Mouse (Mus musculus) yolk sac, embryonic 10.5 days (tissue): ENCODE data around the gene Rai1.
A peak's percentile ranks its signal among the peaks of the same experiment; 100 is the strongest.

ENCODE experiments used
- DNase-seq: peaks from one replicate; pipeline ENCODE4 v3.0.0-alpha.2; 2017; ENCODE audit warnings: low spot score

The Rai1 gene

GRCm38 (mm10) chr11:60094909-60095810 is 9.7 kb upstream of the Rai1 start:
- DNase-seq: no peak

DNA sequence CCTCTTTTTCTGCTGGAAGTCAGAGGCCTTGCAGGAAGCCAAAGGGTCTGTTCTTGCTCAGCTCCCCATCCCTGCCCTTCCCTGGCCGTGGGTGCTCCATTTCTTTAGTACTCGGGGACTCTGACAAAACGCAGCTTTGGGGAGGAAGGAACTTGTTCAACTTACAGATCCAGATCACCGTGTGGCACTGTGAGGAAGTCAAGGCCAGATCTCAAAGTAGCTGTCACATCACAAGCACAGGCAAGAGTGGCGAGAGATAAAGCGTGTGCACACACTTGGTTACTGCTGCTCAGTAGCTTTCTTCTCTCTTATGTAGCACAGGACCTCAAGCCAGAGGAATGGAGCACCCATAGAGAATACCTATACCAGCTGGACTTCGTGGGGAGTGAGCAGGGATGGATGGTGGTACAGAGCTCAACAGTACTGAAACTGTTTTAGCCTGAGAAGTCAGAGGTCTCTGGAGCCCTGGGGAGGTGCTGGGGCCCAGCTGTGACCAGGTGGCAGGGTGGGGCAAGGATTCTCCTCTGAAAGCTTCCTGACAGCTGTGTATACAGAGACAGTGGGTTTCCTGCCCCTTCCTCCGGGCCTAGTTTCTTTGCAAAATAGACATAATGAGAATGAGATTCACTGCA is 5.1 kb upstream of the Rai1 start:
- DNase-seq: no peak

DNA sequence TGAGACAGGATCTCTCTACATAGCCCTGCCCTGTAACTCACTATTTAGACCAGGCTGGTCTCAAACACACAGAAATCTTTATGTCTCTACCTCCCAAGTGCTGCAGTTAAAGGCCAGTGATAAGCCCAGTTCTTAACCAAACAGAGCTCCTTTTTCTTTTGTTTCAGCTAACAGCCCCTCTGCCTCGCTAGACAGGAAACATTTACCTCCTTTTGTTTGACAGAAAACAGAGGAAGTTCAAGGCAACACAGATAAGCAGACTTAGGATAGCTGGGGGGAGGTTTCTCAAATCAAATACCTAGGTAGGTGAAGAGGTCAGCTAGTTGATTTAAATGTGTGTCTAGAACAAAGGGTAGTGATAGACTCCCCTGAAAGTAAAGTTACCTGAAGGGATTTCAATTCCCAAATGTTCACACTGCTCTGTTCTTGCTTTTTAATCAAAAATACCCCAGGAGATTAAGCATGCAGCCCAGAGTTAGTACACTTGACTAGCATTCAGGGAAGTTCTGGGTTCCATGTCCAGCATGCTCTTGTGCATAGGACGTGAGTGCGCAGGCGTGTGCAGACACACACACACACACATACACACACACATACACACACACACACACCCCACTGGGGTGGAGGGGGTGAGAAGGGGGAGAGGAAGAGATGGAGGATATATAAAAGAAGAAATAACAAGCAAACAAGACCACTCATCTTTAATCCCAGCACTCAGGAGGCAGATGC is 3.8 kb upstream of the Rai1 start:
- DNase-seq: no peak

- DNase-seq: no peak
Observed at GRCm38 (mm10) chr11:60101986-60102385, 2.8 kb upstream of the Rai1 start.

DNA sequence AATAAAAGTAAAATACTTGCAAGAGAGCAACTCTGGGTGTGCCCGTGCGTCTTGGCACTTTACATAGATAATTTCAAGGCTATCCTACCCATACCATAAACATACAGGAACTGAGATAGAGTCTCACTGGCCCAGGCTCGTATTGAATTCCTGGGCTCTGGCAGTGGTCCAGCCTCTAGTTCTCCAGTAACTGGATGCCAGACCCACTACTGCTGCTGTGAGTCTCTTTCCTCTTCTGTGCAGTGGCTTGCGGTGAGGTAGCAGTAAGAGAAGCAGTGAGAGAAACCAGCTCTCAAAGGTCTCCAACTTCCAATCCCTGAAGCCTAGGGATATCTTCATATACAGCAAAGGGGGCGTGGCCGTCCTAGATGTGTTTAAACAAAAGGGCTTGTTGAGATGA is 2.1 kb upstream of the Rai1 start:
- DNase-seq: no peak

GRCm38 (mm10) chr11:60103567-60103966 is 1.2 kb upstream of the Rai1 start:
- no peak for DNase-seq

DNA sequence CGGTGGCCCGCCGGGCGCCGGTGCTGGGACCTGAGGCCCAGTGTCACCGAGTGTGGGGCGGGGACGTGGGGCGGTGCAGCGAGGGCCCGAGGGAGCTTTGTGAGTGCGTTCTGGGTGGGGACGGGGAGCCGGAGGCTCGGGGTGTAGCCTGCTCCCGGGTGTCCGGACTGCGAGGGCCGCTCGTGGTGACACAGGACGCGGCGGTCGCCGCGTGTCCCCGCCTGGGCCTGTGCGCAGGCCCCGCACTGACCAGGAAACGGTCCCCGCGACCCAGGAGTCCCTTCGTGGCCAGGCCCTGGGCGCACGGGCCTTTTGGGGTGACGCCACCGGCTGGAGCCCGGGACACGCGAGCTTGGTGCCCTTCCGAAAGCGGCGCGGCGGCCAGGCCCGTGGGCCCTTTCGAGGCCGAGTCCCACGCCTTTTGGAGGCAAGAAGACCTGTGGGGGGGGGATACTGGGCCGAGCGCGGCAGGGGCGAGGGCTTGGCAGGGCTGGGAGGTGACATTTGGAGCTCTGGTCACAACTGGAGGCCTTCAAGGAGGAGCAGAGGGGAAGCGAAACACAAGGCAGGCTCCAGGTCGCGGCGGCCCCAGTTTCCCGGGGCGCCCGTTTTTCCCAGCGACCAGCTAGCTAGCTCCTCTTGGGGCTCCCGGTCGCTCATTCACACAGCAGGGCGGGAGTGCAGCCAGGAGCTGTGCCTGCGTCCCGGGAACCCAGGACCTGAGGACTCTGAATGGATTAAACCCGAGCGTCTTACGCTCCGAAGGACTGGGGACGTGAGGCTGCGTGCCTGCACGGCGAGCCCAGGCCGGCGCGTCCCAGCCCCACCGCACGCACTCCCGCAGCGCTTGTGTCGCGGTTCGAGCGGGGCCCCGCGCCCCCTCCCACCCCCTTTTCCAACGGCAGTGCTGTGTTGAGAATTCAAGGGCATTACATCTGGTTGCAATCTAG is 1.1 kb downstream of the Rai1 start:
- peak; percentile 74 for DNase-seq

DNA sequence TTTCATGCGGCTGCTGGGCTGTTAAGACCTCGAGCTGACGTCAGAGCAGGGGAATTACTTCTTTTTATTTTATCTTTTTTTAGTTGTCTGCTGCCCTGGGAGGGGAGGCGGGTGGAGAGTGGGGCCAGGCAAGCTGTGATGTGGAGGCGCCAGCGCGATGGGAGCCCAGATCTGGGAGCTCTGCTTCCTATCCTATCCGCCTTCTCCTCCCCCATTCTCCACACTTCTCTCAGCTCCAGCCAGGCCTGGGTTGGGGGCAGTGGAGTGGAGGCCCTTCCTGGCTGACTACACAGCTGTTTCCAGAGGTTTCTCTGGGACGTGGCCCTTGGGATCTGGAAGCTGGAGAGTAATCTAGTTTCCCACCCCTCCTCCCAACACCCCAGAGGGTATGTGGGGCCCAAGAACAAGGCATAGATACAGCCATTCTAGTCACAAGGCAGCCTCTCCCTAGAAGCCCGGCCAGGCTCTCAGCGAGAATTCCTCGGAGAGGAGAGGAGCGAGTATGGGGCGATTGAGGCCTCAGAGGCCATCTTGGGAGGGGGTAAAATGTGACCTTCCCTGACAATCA is 1.8 kb downstream of the Rai1 start:
- DNase-seq: no peak

DNA sequence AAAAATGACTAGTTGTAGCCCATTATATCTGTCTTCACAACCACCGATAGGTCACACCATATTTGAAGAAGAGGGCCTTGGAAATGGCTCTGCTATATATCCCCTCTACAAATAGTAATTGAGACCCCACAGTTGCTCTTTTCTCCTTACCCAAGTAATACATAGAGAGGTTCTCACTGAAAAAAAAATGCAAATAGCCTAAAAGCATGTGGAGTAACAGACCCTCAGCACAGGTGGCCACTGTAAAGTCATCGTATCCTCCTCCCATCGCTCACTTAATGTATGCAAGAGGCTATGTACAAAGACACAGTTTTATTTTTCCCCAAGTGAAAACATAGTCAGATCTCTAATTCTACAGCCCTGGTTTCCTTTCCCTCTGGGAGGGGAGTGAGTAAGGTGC is 2.6 kb downstream of the Rai1 start:
- no peak for DNase-seq

DNA sequence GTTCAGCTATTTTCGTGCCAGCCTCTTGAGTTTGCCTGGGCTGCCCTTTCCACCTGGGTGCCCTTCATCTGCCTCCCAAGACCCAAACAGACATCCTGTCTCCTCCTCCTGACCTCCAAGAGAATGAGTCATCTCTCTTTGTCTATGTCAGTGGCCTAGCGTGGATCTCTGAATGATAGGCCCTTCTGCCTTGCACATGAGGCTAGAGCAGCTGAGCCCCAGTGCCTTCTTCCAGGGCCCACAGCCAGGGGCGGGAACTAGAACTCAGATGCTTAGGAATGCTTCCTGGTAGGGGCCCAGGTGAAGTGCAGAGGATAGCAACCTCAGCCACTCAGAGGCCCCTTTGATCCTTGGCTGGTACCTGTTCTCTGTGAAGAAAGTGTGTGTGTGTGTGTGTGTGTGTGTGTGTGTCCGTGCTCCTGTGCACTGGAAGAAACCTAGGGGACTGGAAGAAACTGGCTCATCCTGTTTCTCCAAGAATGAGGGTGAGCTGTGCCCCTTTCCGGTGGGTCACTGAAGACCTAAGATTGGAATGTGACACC is 3.9 kb downstream of the Rai1 start:
- no peak for DNase-seq

DNA sequence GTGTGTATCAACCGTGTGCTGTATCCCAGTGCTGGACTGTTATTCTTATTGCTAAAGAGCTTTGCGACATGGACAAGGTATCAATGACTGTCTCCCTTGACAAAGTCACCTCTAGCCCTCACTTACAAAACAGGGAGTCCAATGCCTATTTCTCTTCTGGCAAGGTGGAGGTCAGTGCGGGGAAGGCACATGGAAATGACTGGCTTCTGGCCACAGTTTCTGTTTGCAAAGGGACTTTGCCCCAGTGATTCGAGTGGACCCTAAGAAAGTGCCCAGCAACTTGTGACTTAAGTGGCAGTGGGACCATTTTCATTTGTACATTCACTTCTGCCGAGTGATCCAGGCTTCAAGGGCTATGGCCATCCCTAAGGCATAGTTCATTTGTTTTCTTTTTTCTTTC is 5.6 kb downstream of the Rai1 start:
- no peak for DNase-seq

DNA sequence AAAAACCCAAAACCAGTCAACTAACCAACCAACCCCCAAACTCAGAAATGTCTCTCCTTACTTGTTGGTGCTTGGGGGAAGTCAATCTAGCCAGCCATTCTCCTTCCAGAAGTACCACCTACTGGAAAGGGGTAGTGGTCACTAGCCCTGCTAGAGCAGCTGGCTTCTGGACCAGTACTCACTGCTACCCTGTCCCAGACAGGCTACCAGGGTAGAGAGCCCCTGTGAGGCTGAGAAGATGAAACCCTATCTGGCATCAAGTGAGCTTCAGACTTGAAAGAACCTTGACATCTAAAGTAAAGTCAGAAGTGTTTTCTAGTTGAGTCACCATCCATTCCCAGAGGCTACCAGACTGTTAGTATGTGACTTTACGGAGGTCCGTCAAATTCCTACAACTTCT is 6.8 kb downstream of the Rai1 start:
- no peak for DNase-seq

DNA sequence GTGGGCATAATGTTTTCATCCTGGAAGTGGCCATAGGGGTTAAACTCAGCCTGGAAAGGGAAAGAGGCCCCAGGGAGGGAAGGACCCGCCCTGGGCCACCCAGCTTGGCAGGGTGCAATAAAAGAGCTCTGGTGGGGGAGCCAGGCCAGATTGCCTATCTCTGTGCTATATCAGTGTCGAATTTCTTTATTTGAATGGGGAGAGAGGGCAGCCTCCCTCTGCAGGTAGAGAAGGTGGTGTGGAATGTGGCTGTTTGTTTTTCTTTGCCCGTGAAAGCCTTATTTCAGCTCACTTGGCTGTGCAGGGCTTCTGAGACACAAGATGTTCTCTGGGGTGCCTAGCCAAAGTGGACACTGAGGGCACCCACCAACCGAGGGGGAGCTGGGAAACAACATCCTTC is 8.8 kb downstream of the Rai1 start:
- DNase-seq: no peak

DNA sequence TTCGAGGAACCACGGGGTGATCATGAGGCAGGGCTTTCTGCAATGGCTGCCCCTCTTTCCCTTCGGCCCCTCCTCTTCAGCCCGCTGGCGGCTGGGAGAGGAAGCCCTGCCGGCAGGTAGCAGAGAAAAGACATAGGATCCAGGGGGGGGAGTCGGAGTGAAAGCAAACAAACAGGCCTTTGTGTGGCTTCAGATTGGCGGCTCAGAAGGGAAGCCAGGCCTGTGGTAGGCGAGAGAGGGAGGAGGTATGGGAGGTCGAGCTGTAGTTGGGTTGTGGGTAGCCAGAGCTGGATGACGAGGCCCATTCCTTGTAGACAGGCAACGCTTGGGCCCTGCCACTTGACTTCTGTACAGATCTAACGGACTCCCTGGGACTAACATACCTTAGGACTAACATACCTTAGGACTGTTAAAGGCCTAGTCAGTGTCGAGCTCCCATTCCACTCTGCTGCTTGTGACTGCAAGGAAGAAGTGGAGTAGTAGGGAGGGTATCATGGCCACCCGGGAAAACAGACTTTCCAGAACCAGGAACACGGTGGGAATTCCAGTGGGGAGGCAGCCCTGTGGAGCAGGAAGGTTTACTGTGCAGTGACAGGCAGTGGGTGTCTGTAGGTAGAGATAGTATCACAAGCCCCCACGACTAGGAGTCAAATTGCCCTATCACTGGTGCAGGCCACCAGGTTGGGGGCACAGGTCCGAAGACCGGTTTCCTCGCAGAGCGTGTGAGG is 9.6 kb downstream of the Rai1 start:
- peak; percentile 76 for DNase-seq

DNA sequence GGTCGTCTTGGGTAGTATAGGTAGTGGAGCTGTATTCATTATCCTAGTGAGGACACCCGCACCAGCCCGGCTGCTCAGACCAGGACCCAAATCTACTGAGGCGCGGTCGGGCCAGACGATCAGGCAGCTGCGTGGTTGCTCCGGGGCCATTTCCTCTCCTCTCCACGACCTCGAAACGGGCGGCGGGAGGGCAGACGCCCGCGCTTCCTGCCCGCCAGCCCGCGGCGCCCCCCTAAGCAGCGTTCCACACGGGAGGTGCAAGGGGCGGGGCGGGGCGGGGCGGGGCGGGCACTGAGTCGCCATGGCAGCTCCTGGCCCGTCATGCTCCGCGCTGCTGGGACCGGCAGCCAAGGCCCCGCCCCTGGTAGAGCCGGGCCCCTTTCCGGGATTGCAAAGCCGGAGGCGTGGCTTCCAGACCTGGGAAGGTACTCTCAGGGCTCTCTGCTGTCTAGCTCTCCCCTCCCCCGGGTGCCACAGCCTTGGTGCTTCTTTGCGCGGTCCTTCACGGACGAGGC is 10.3 kb downstream of the Rai1 start:
- DNase-seq: peak; percentile 95

DNA sequence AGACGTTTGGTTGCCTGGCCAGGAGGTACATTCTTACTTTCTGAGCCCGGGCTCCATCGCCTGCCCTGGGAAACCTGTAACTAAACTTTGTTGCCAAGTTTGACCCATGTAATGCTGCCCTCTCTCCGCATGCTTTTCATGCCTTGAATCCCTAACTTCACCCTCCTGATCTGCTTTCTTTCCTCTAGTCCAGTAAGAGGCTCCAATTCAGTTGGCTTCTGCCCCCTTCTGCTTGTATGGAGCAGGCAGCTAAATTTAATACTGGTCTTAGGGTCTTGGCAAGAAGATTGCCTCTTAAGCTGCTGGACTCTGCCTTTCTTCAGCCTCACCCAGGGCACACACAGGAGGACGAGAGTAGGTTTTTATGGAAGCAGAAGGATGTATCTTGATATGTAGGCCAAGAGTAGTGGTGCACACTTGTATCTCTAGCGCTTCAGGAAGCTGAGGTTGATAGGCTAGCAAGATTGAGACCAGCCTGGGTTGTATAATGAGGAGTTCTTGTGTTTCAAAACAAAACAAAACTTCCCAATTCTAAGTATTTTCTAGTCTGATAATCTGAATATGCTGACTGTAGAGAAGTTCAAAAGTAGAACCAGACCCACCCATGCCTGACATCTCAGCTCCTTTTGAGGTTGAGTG is 10.9 kb downstream of the Rai1 start:
- no peak for DNase-seq

- DNase-seq: no peak
Observed at GRCm38 (mm10) chr11:60120586-60121262, 15.9 kb downstream of the Rai1 start.

DNA sequence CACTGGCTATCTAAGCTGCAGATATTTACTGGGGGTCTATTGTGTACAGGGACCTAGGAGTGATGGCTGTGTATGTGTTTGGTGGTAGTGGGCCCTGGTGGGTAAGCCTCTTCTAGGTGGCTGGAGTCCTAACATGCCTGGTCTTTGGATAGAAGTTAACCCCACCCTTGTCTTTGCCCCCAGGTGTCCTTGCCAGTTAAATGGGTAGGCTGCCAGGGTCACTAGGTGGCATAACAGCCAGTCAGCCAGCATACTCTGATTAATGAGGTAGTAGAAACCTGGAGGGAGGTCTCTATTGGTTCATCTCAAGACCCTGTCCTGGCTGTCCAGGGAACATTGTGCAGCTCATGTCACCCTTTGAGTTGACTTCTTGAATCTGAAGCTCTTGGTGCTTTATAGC is 17.8 kb downstream of the Rai1 start:
- no peak for DNase-seq

DNA sequence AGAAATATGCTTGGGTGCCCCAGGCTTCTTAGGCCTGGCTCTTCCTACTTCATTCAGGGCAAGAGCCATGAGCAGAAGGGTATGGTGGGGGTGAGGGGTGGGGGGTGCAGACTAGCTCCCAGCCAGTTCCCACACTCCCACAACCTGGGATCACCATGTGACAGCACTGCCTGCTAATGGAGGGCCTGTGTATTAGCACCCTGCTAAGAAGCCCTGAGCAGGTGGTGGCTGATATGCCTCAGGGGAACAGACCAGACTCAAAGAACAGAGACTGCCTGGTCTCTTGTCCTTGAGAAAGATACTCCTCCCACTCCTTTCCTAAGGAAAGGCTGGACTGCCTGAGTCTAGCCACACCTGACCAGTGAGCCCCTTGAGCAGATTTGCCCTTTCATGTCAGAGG is 22.2 kb downstream of the Rai1 start:
- DNase-seq: no peak
